Mouse (Mus musculus) brain, embryonic 14.5 days (tissue): ENCODE data around the gene Xpnpep1.

Source experiments
- CTCF ChIP-seq: fragments of 200-500 bp; IDR thresholded peaks from 2 replicates; pipeline ENCODE4 v1.5.1; 2012; ENCODE audit warnings: inconsistent platforms, mild to moderate bottlenecking, moderate library complexity, borderline replicate concordance; ENCODE audit not compliant: insufficient read depth, insufficient read length; ENCODE audit errors: extremely low read depth
- POLR2A ChIP-seq: fragments of 200-500 bp; IDR thresholded peaks from 2 replicates; pipeline ENCODE4 v1.6.1; 2012; ENCODE audit warnings: mild to moderate bottlenecking, inconsistent platforms, borderline replicate concordance; ENCODE audit not compliant: poor library complexity, insufficient read depth, insufficient read length, severe bottlenecking; ENCODE audit errors: extremely low read depth

DNA sequence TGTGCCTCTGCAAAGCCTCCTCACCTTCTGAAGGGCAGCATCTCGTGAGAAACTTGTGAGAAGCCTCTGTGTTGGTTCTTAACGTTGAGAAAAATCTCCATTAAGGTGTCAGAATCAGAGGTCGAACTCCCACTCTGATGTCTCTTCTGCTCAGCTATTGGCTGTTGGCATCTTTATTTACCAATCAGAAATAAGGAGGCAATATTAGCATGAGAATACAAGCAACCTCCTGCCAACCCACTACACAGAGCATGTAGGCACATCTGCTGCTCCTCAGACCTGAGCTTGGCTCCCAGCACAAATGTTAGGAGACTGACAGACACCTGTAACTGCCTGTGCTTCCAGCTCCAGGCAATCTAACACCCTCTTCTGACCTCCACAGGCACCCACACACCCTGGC, 22.0 kb upstream of the Xpnpep1 start:
- TF ChIP-seq POLR2A (no peak), CTCF (no peak)
